Mouse (Mus musculus) liver, postnatal 0 days (tissue): ENCODE data around the gene Mllt1. TPM values are rescaled to one million over a fixed set of nuclear protein-coding genes. Genes with fewer than 3 reads are reported as not detected.

ENCODE experiments used
- ATAC-seq: fragments of 200-750 bp; cut with Nextera tagmentation; 2 replicates; pipeline ENCODE4 v1.8.0; 2017; ENCODE audit warnings: mild to moderate bottlenecking, moderate library complexity
- DNase-seq: peaks from one replicate; pipeline ENCODE4 v3.0.0-alpha.2; 2016
- H3K27ac ChIP-seq: fragments of 300-500 bp; sonication (generic); 2 replicates; pipeline ENCODE4 v1.5.1; 2014; ENCODE audit warnings: antibody characterized with exemption, moderate library complexity, mild to moderate bottlenecking, low read depth
- H3K27me3 ChIP-seq: fragments of 300-500 bp; sonication (generic); 2 replicates; pipeline ENCODE4 v1.6.1; 2014; ENCODE audit warnings: low read length, control low read depth, mixed read lengths; ENCODE audit not compliant: insufficient read depth
- H3K36me3 ChIP-seq: fragments of 300-500 bp; sonication (generic); replicated peaks from 2 replicates; pipeline ENCODE4 v1.6.1; 2014; ENCODE audit warnings: mild to moderate bottlenecking, control low read depth, low read length, moderate library complexity, mixed read lengths; ENCODE audit not compliant: insufficient read depth
- H3K4me1 ChIP-seq: fragments of 300-500 bp; sonication (generic); 2 replicates; pipeline ENCODE4 v1.6.1; 2014; ENCODE audit warnings: antibody characterized with exemption, mild to moderate bottlenecking, control low read depth; ENCODE audit not compliant: insufficient read depth
- H3K4me2 ChIP-seq: fragments of 300-500 bp; sonication (generic); 2 replicates; pipeline ENCODE4 v1.6.1; 2014; ENCODE audit warnings: low read depth, mild to moderate bottlenecking, low read length, moderate library complexity, mixed read lengths
- H3K4me3 ChIP-seq: fragments of 300-500 bp; sonication (generic); 2 replicates; pipeline ENCODE4 v1.5.1; 2014; ENCODE audit warnings: low read depth, low read length
- H3K9ac ChIP-seq: fragments of 300-500 bp; sonication (generic); replicated peaks from 2 replicates; pipeline ENCODE4 v1.6.1; 2014; ENCODE audit warnings: mild to moderate bottlenecking, moderate library complexity
- H3K9me3 ChIP-seq: fragments of 300-500 bp; sonication (generic); 2 replicates; pipeline ENCODE4 v1.6.1; 2016; ENCODE audit warnings: mild to moderate bottlenecking, control low read depth, low read length, mixed read lengths
- CTCF ChIP-seq: sonication (generic); IDR thresholded peaks from 2 replicates; pipeline ENCODE4 v1.5.1; 2016; ENCODE audit warnings: antibody characterized with exemption, low read depth
- EP300 ChIP-seq: IDR thresholded peaks from 2 replicates; pipeline ENCODE4 v1.6.1; 2016; ENCODE audit warnings: antibody characterized with exemption, low read depth, mild to moderate bottlenecking
- WGBS: fragments of 180-500 bp; shearing (Covaris S2); extraction: QIAGEN DNeasy Blood & Tissue Kit; methylation state at CpG from one replicate; pipeline ENCODE4 v1.1.7; 2014; ENCODE audit not compliant: insufficient replicate concordance; 5-methylcytosine and 5-hydroxymethylcytosine counted together
- polyA plus RNA-seq: library from polyadenylated mRNA; unstranded; fragments of >200 nt; fragmentation: Nextera tagmentation; extraction: Ambion mirVana; gene quantifications from 2 replicates; pipeline ENCODE4 v1.2.1, GENCODE M21; 2015

Mllt1 gene
- polyA plus RNA-seq, 1 experiment from 2014 or later, result 4.6 TPM

- Histone ChIP-seq H3K27ac (no peak overlapping the region), H3K4me2 (no peak overlapping the region), H3K9ac (no peak overlapping the region), H3K4me3 (no peak overlapping the region), H3K27me3 (no peaks in the 10 kb centered on the region), H3K9me3 (no peaks in the 10 kb centered on the region), H3K36me3 (no peaks in the 10 kb centered on the region), H3K4me1 (no peaks in the 10 kb centered on the region)
- ATAC-seq (no peak), DNase-seq (no peak)
- WGBS, result 45% methylated on average over 3 of the region's 3 CpGs
- no peak for TF ChIP-seq EP300
- no peak for TF ChIP-seq CTCF
These were observed 79.8 kb downstream of the Mllt1 start for GRCm38 (mm10) chr17:56855421-56855820.

- Histone ChIP-seq H3K4me2 (no peak overlapping the region), H3K9me3 (no peaks in the 10 kb centered on the region), H3K4me1 (no peaks in the 10 kb centered on the region), H3K36me3 (no peaks in the 10 kb centered on the region), H3K4me3 (no peak overlapping the region), H3K9ac (no peak overlapping the region), H3K27me3 (no peaks in the 10 kb centered on the region), H3K27ac (no peak overlapping the region)
- no peak for TF ChIP-seq CTCF
- no peak for TF ChIP-seq EP300
- no peak for DNase-seq
- no peak for ATAC-seq
- WGBS, result 65% methylated on average over 3 of the region's 3 CpGs
These were observed 84.0 kb downstream of the Mllt1 start for GRCm38 (mm10) chr17:56851167-56851566.

- Histone ChIP-seq H3K9me3 (no peaks in the 10 kb centered on the region), H3K27me3 (no peaks in the 10 kb centered on the region), H3K4me3 (no peak overlapping the region), H3K4me1 (no peaks in the 10 kb centered on the region), H3K4me2 (no peak overlapping the region), H3K27ac (no peak overlapping the region), H3K36me3 (no peaks in the 10 kb centered on the region), H3K9ac (no peak overlapping the region)
- ATAC-seq (no peak), DNase-seq (no peak)
- 72% methylated on average over 13 of the region's 13 CpGs for WGBS
- no peak for TF ChIP-seq CTCF
- no peak for TF ChIP-seq EP300
These were observed 85.5 kb downstream of the Mllt1 start for GRCm38 (mm10) chr17:56849710-56850109.

GRCm38 (mm10) chr17:56848785-56849184, 86.4 kb downstream of the Mllt1 start:
- no peaks in the 10 kb centered on the region for H3K4me1 ChIP-seq
- no peak for DNase-seq
- no peak for TF ChIP-seq EP300
- TF ChIP-seq CTCF, result no peak
- H3K4me3 ChIP-seq, result no peak overlapping the region
- no peaks in the 10 kb centered on the region for H3K9me3 ChIP-seq
- 66% methylated on average over 5 of the region's 5 CpGs for WGBS
- no peaks in the 10 kb centered on the region for H3K36me3 ChIP-seq
- no peak for ATAC-seq
- no peak overlapping the region for H3K27ac ChIP-seq
- H3K4me2 ChIP-seq, result no peak overlapping the region
- no peaks in the 10 kb centered on the region for H3K27me3 ChIP-seq
- H3K9ac ChIP-seq, result no peak overlapping the region

GRCm38 (mm10) chr17:56843678-56844077, 91.5 kb downstream of the Mllt1 start:
- Histone ChIP-seq H3K27me3 (no peaks in the 10 kb centered on the region), H3K9ac (no peak overlapping the region), H3K36me3 (no peaks in the 10 kb centered on the region), H3K4me1 (no peaks in the 10 kb centered on the region; the same call in 1 of the 2 replicates), H3K9me3 (no peaks in the 10 kb centered on the region), H3K4me2 (no peak overlapping the region), H3K4me3 (no peak overlapping the region), H3K27ac (no peak overlapping the region)
- DNase-seq, result no peak
- no peak for ATAC-seq
- WGBS, result 52% methylated on average over 5 of the region's 5 CpGs
- TF ChIP-seq CTCF, result no peak
- TF ChIP-seq EP300, result no peak

Other genes with a start within 250 kb of the Mllt1 start
- 281 and 298 TPM in 2 replicates for gene Ndufa11, start 217.6 kb downstream of the Mllt1 start, polyA plus RNA-seq
- 3.3 and 4.1 TPM in 2 replicates for gene Vmac, start 217.4 kb downstream of the Mllt1 start, polyA plus RNA-seq
- gene Nrtn, start 177.9 kb downstream of the Mllt1 start, polyA plus RNA-seq, result 1.2 and 2.2 TPM in 2 replicates
- 9.1 TPM in 2 replicates for gene Dus3l, start 170.7 kb downstream of the Mllt1 start, polyA plus RNA-seq
- 0.20 and 0.23 TPM in 2 replicates for gene Prr22, start 165.2 kb downstream of the Mllt1 start, polyA plus RNA-seq
- 3.1 and 3.6 TPM in 2 replicates for gene Rfx2, start 104.4 kb downstream of the Mllt1 start, polyA plus RNA-seq
- not detected in 2 replicates for gene Acsbg2, start 61.0 kb downstream of the Mllt1 start, polyA plus RNA-seq
- gene 1700061G19Rik, start 59.9 kb downstream of the Mllt1 start, polyA plus RNA-seq, result 0.04 TPM in 1 of 2 replicates, not detected in the other
- gene Acer1, start 46.7 kb upstream of the Mllt1 start, polyA plus RNA-seq, result not detected in 2 replicates
- gene Clpp, start 54.9 kb upstream of the Mllt1 start, polyA plus RNA-seq, result 68.2 and 71.3 TPM in 2 replicates
- 22.9 and 23.9 TPM in 2 replicates for gene Alkbh7, start 61.9 kb upstream of the Mllt1 start, polyA plus RNA-seq
- gene Pspn, start 64.6 kb upstream of the Mllt1 start, polyA plus RNA-seq, result not detected in 2 replicates
- gene Gtf2f1, start 75.9 kb upstream of the Mllt1 start, polyA plus RNA-seq, result 26.7 and 31.3 TPM in 2 replicates
- gene Gm17949, start 76.1 kb upstream of the Mllt1 start, polyA plus RNA-seq, result 0.09 and 0.18 TPM in 2 replicates
- gene Khsrp, start 96.1 kb upstream of the Mllt1 start, polyA plus RNA-seq, result 14.6 and 16.6 TPM in 2 replicates
- not detected in 2 replicates for gene Slc25a41, start 106.2 kb upstream of the Mllt1 start, polyA plus RNA-seq
- 33.0 and 39.9 TPM in 2 replicates for gene Crb3, start 123.7 kb upstream of the Mllt1 start, polyA plus RNA-seq
- gene Slc25a23, start 124.4 kb upstream of the Mllt1 start, polyA plus RNA-seq, result 12.7 and 12.8 TPM in 2 replicates
- 3.5 and 4.9 TPM in 2 replicates for gene Dennd1c, start 143.1 kb upstream of the Mllt1 start, polyA plus RNA-seq
- 0.23 and 0.30 TPM in 2 replicates for gene Tubb4a, start 152.4 kb upstream of the Mllt1 start, polyA plus RNA-seq
- 0.21 and 0.56 TPM in 2 replicates for gene Tnfsf9, start 169.9 kb upstream of the Mllt1 start, polyA plus RNA-seq
- not detected in 2 replicates for gene Cd70, start 214.4 kb upstream of the Mllt1 start, polyA plus RNA-seq